Mouse (Mus musculus) lung, postnatal 0 days (tissue): ENCODE results near the gene Tcf20.

ENCODE experiments used
- CTCF ChIP-seq: IDR thresholded peaks from 2 replicates; pipeline ENCODE4 v1.5.1; 2016; ENCODE audit warnings: antibody characterized with exemption, mild to moderate bottlenecking
- EP300 ChIP-seq: IDR thresholded peaks from 2 replicates; pipeline ENCODE4 v1.6.1; 2016; ENCODE audit warnings: antibody characterized with exemption, mild to moderate bottlenecking, control low read depth

DNA sequence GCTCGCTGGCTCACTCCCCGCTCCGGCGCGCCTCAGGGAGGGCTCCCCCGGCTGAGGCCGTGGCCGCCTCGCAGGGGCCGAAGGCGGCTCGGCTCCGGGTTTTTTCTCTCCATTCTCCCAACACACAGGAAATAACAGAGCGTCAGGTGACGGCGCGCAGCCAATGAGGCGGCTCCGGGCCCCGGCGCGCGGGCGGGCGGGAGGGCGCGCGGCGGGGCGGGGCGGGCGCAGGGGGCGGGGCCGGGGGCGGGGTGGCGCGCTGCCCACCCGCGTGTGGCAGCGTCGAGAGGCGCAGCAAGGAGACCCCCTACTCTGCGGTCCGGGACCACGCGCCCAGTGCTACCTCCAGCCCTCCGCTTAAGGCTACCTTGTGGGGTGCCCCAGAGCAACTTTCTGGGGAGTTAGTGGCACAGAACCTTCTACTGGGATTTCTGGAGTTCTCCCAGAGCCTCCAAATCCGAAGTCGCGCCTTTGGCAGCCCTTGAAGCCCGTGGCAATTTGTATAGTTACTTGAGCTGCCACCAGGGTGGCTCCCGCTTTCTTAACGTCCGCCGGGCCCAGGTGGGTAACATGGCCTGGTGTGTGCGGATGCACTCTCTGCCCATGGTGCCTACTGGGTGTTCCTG lies 87.9 kb downstream of the Tcf20 start:
- TF ChIP-seq EP300 (no peak), CTCF (peak; percentile 25)
